Mouse (Mus musculus) CH12.LX (cell line): ENCODE measurements around the gene Olfr544. TPM values are rescaled to one million over a fixed set of nuclear protein-coding genes. Genes with fewer than 3 reads are reported as not detected.
"Not testable (repeated sequence)": the region's sequence is repeated elsewhere in the genome, so short reads cannot be mapped to it uniquely, and the experiment has no call there.

Experiments
- DNase-seq: peaks from one replicate; pipeline ENCODE4 v3.0.0-alpha.2; 2013; ENCODE audit errors: extremely low read depth
- H3K27ac ChIP-seq: 2 replicates; pipeline ENCODE4 v1.5.1; 2012; ENCODE audit warnings: low read depth, mild to moderate bottlenecking, control low read depth, moderate library complexity; ENCODE audit not compliant: insufficient read depth
- H3K27me3 ChIP-seq: replicated peaks from 2 replicates; pipeline ENCODE3; 2012; ENCODE audit warnings: inconsistent platforms
- H3K36me3 ChIP-seq, 2 experiments: replicated peaks in 1 of 2; 2 replicates each; pipeline versions ENCODE3 to v1.6.1; 2012; ENCODE audit warnings: inconsistent platforms in 1 of 2, low read length in 1 of 2, mild to moderate bottlenecking in 1 of 2, mixed read lengths in 1 of 2, moderate library complexity in 1 of 2; ENCODE audit not compliant: control insufficient read depth in 1 of 2, insufficient read depth in 1 of 2
- H3K4me1 ChIP-seq, 2 experiments: 2 replicates each; pipeline ENCODE4 v1.6.1; 2012; ENCODE audit warnings: inconsistent platforms in 1 of 2, moderate library complexity in 1 of 2; ENCODE audit not compliant: insufficient read depth in 2 of 2, control insufficient read depth in 1 of 2
- H3K4me2 ChIP-seq: 2 replicates; pipeline ENCODE4 v1.6.1; 2012; ENCODE audit warnings: low read depth, mild to moderate bottlenecking, control low read depth; ENCODE audit not compliant: poor library complexity, insufficient read depth, severe bottlenecking
- H3K4me3 ChIP-seq, 3 experiments: fragments of 150-350 bp in 1 of 3; sonication (generic) in 1 of 3; replicated peaks in 1 of 3; 2 replicates each; pipeline versions ENCODE3 to v1.5.1; 2011 to 2012; ENCODE audit warnings: low read depth in 2 of 3, low read length in 2 of 3, mild to moderate bottlenecking in 2 of 3, moderate library complexity in 2 of 3, control low read depth in 1 of 3, improper control_type of control experiment in 1 of 3, inconsistent platforms in 1 of 3, mixed read lengths in 1 of 3; ENCODE audit not compliant: poor library complexity in 1 of 3
- H3K79me2 ChIP-seq: replicated peaks from 2 replicates; pipeline ENCODE4 v1.6.1; 2012; ENCODE audit warnings: mild to moderate bottlenecking, moderate library complexity; ENCODE audit not compliant: control insufficient read depth, poor library complexity, insufficient read depth, severe bottlenecking; ENCODE audit errors: extremely low read depth
- H3K9ac ChIP-seq: 2 replicates; pipeline ENCODE4 v1.6.1; 2012; ENCODE audit warnings: low read depth, mild to moderate bottlenecking, control low read depth, moderate library complexity; ENCODE audit not compliant: insufficient read depth
- H3K9me3 ChIP-seq: replicated peaks from 2 replicates; pipeline ENCODE3; 2012; ENCODE audit warnings: low read length, inconsistent platforms, mixed read lengths
- CHD1 ChIP-seq: IDR thresholded peaks from 2 replicates; pipeline ENCODE4 v1.6.1; 2012; ENCODE audit warnings: low read depth, low read length, improper control_type of control experiment, inconsistent platforms
- CHD2 ChIP-seq: IDR thresholded peaks from 2 replicates; pipeline ENCODE4 v1.6.1; 2011; ENCODE audit warnings: low read length, improper control_type of control experiment
- ELF1 ChIP-seq: IDR thresholded peaks from 2 replicates; pipeline ENCODE4 v1.6.1; 2014; ENCODE audit warnings: low read depth, mild to moderate bottlenecking, inconsistent platforms, low read length, improper control_type of control experiment
- EP300 ChIP-seq: IDR thresholded peaks from 2 replicates; pipeline ENCODE4 v1.6.1; 2011; ENCODE audit warnings: low read length, improper control_type of control experiment
- IRF4 ChIP-seq: IDR thresholded peaks from 2 replicates; pipeline ENCODE4 v1.6.1; 2014; ENCODE audit warnings: low read depth, mild to moderate bottlenecking, inconsistent platforms, low read length, improper control_type of control experiment
- KAT2A ChIP-seq: IDR thresholded peaks from 2 replicates; pipeline ENCODE4 v1.6.1; 2012; ENCODE audit warnings: low read length, improper control_type of control experiment, inconsistent platforms; ENCODE audit not compliant: insufficient replicate concordance
- MAZ ChIP-seq: IDR thresholded peaks from 2 replicates; pipeline ENCODE4 v1.6.1; 2012; ENCODE audit warnings: low read depth, mild to moderate bottlenecking, inconsistent platforms, low read length, improper control_type of control experiment, moderate library complexity
- NRF1 ChIP-seq: IDR thresholded peaks from 2 replicates; pipeline ENCODE4 v1.6.1; 2014; ENCODE audit warnings: low read depth, mild to moderate bottlenecking, inconsistent platforms, low read length, improper control_type of control experiment, moderate library complexity
- PAX5 ChIP-seq: IDR thresholded peaks from 2 replicates; pipeline ENCODE4 v1.6.1; 2012; ENCODE audit warnings: low read length, inconsistent platforms, mixed read lengths
- SIN3A ChIP-seq: IDR thresholded peaks from 2 replicates; pipeline ENCODE4 v1.6.1; 2012; ENCODE audit warnings: low read length, improper control_type of control experiment, inconsistent platforms
- SMC3 ChIP-seq: IDR thresholded peaks from 2 replicates; pipeline ENCODE4 v1.6.1; 2011; ENCODE audit warnings: low read depth, low read length, improper control_type of control experiment
- USF2 ChIP-seq: conservative IDR thresholded peaks from 2 replicates; pipeline ENCODE4 v1.6.1; 2011; ENCODE audit warnings: low read depth, low read length, improper control_type of control experiment
- ZKSCAN1 ChIP-seq: IDR thresholded peaks from 2 replicates; pipeline ENCODE4 v1.6.1; 2012; ENCODE audit warnings: low read depth, inconsistent platforms, low read length, improper control_type of control experiment, borderline replicate concordance
- ZMIZ1 ChIP-seq: IDR thresholded peaks from 2 replicates; pipeline ENCODE4 v1.6.1; 2012; ENCODE audit warnings: low read depth, mild to moderate bottlenecking, inconsistent platforms, low read length, improper control_type of control experiment
- dilution Hi-C: fragments of 300-500 bp; cut with MboI; formaldehyde crosslinking; loops from 2 replicates; pipeline ENCODE4 v1.14.3; 2020; ENCODE audit warnings: low sequenced_read_pairs; ENCODE audit not compliant: extremely low pct_unique_long_range_greater_than_20kb, extremely low pct_ligation_motif_present
- in situ Hi-C: fragments of 300-500 bp; cut with MboI; formaldehyde crosslinking; loops from 3 replicates; pipeline ENCODE4 v1.14.3; 2019; ENCODE audit warnings: low sequenced_read_pairs, low pct_ligation_motif_present, low pct_unique_long_range_greater_than_20kb, mixed read lengths
- polyA plus RNA-seq: library from polyadenylated mRNA; unstranded; fragments of >175 nt; gene quantifications from 2 replicates; pipeline ENCODE4 v1.2.1, GENCODE M21; 2012; ENCODE audit warnings: low read depth; ENCODE audit not compliant: insufficient read length
- total RNA-seq, 2 experiments: library from RNA; depleted of rRNA; stranded (reverse); fragments of 300-350 nt in 1 of 2; fragments of >200 nt in 1 of 2; gene quantifications; 2 replicates each; pipeline ENCODE4 v1.2.3; 2012 to 2014

Gene Olfr544
- total and polyA plus RNA-seq, 3 experiments = 0.23 TPM; not detected in 2

- 0 out of 4 replicates have a peak, but pooled peaks cover 0 to 3% of the 10 kb centered on the region in 2 experiments for H3K4me1 ChIP-seq
- in situ Hi-C loops = loop anchor here (10.0 to 25.0 kb wide), 2 partner anchors 260 to 413 kb away; partner anchors contain the start of genes Olfr560, Olfr561, Olfr571 and Olfr78
- TF ChIP-seq SMC3 (no peak), CHD2 (no peak)
- H3K9me3 ChIP-seq = no peaks in the 10 kb centered on the region
- dilution Hi-C loops = no loop called here
- H3K4me3 ChIP-seq = no peak overlapping the region
- no peaks in the 10 kb centered on the region for H3K79me2 ChIP-seq
- no peaks in the 10 kb centered on the region for H3K36me3 ChIP-seq
- no peak overlapping the region for H3K27ac ChIP-seq
- no peak overlapping the region for H3K9ac ChIP-seq
- H3K27me3 ChIP-seq = no peaks in the 10 kb centered on the region
- no peak for DNase-seq
- no peak overlapping the region for H3K4me2 ChIP-seq
Measured at GRCm38 (mm10) chr7:102501986-102502385, 13.9 kb upstream of the Olfr544 start.

GRCm38 (mm10) chr7:102499473-102499872 is 11.4 kb upstream of the Olfr544 start, which contains the start of gene Olfr545:
Gene Olfr545 (minus strand): TSS chr7:102499573.
- Histone ChIP-seq H3K4me2 (no peak within 1 kb of the TSS), H3K4me3 (no peak within 1 kb of the TSS), H3K27ac (no peak within 1 kb of the TSS), H3K4me1 (0 out of 4 replicates have a peak, but pooled peaks cover 0 to 3% of the 10 kb centered on the region in 2 experiments), H3K9me3 (no peaks in the 10 kb centered on the region), H3K79me2 (no peaks in the 10 kb centered on the region), H3K9ac (no peak within 1 kb of the TSS), H3K36me3 (no peaks in the 10 kb centered on the region), H3K27me3 (no peaks in the 10 kb centered on the region)
- DNase-seq = no peak
- in situ Hi-C loops = no loop called here
- TF ChIP-seq ELF1 (no peak), MAZ (no peak), USF2 (no peak), CHD1 (no peak), SIN3A (no peak), IRF4 (no peak), EP300 (no peak), NRF1 (no peak), ZMIZ1 (no peak), PAX5 (no peak), ZKSCAN1 (no peak), KAT2A (no peak)
- dilution Hi-C loops = no loop called here

- H3K9me3 ChIP-seq, H3K4me2 ChIP-seq, in situ Hi-C loops, H3K27ac ChIP-seq, H3K4me3 ChIP-seq, H3K79me2 ChIP-seq, H3K9ac ChIP-seq, DNase-seq, H3K27me3 ChIP-seq, H3K36me3 ChIP-seq, H3K4me1 ChIP-seq, dilution Hi-C loops: not testable (repeated sequence)
Measured at GRCm38 (mm10) chr7:102494416-102494815, 6.3 kb upstream of the Olfr544 start.
